Mouse (Mus musculus) midbrain, embryonic 11.5 days (tissue): ENCODE data around the gene Rnf103. TPM values are rescaled to one million over a fixed set of nuclear protein-coding genes. Genes with fewer than 3 reads are reported as not detected.

Source experiments
- ATAC-seq: fragments of 200-750 bp; cut with Nextera tagmentation; 2 replicates; pipeline ENCODE4 v1.8.0; 2017; ENCODE audit warnings: moderate TSS enrichment, moderate library complexity; ENCODE audit not compliant: low FRiP score
- DNase-seq: peaks from one replicate; pipeline ENCODE4 v3.0.0; 2015; ENCODE audit warnings: low spot score; ENCODE audit errors: missing footprints
- H3K27ac ChIP-seq: fragments of 300-500 bp; sonication (generic); 2 replicates; pipeline ENCODE4 v1.5.1; 2014; ENCODE audit warnings: low read depth, low read length
- H3K27me3 ChIP-seq: fragments of 300-500 bp; sonication (generic); 2 replicates; pipeline ENCODE4 v1.6.1; 2014; ENCODE audit warnings: mild to moderate bottlenecking, low read length, moderate library complexity, mixed read lengths; ENCODE audit not compliant: control insufficient read depth, insufficient read depth
- H3K36me3 ChIP-seq: fragments of 300-500 bp; sonication (generic); 2 replicates; pipeline ENCODE4 v1.6.1; 2014; ENCODE audit warnings: mild to moderate bottlenecking, low read length, moderate library complexity, mixed read lengths; ENCODE audit not compliant: control insufficient read depth, insufficient read depth
- H3K4me1 ChIP-seq: fragments of 300-500 bp; sonication (generic); 2 replicates; pipeline ENCODE4 v1.6.1; 2014; ENCODE audit warnings: low read length; ENCODE audit not compliant: control insufficient read depth, insufficient read depth
- H3K4me2 ChIP-seq: fragments of 300-500 bp; sonication (generic); 2 replicates; pipeline ENCODE4 v1.6.1; 2014; ENCODE audit warnings: mild to moderate bottlenecking, moderate library complexity
- H3K4me3 ChIP-seq: fragments of 300-500 bp; sonication (generic); 2 replicates; pipeline ENCODE4 v1.5.1; 2014; ENCODE audit warnings: low read depth, low read length
- H3K9ac ChIP-seq: fragments of 300-500 bp; sonication (generic); 2 replicates; pipeline ENCODE4 v1.6.1; 2014; ENCODE audit warnings: low read length
- H3K9me3 ChIP-seq: fragments of 300-500 bp; sonication (generic); 2 replicates; pipeline ENCODE4 v1.6.1; 2016; ENCODE audit warnings: low read length; ENCODE audit not compliant: control insufficient read depth
- WGBS: fragments of 180-500 bp; shearing (Covaris S2); extraction: QIAGEN DNeasy Blood & Tissue Kit; methylation state at CpG from one replicate; pipeline ENCODE4 v1.1.7; 2014; 5-methylcytosine and 5-hydroxymethylcytosine counted together
- polyA plus RNA-seq: library from polyadenylated mRNA; unstranded; fragments of >200 nt; fragmentation: Nextera tagmentation; extraction: Ambion mirVana; gene quantifications from 2 replicates; pipeline ENCODE4 v1.2.1, GENCODE M21; 2014

Rnf103 gene
- polyA plus RNA-seq, 1 experiment from 2014 or later: 16.4 TPM

DNA sequence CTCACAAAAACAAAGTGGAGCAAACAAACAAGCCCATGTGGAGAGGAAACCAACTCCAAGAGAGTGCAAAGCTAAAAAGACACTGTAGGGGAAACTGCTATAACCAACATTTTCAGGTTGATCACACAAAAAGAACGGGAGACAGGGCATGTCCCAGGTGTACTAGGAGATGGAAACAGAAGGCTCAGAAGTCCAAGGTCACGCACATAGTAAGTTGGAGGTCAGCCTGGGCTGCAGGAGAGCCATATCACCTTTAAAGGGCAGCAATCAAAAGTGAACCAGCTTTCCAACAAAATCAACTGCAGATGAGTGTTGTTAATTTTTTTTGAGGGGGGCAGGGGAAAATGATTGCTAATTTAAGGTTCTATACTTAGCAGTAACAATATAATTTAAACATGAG lies 7.5 kb upstream of the Rnf103 start:
- no peak overlapping the region for H3K4me2 ChIP-seq
- no peak overlapping the region for H3K27ac ChIP-seq
- WGBS: 74% methylated on average over 2 of the region's 2 CpGs
- H3K4me1 ChIP-seq: no peaks in the 10 kb centered on the region
- ATAC-seq (no peak), DNase-seq (peak; percentile 65)
- H3K9me3 ChIP-seq: no peaks in the 10 kb centered on the region
- H3K4me3 ChIP-seq: no peak overlapping the region
- H3K27me3 ChIP-seq: no peaks in the 10 kb centered on the region
- H3K36me3 ChIP-seq: no peaks in the 10 kb centered on the region
- H3K9ac ChIP-seq: no peak overlapping the region

DNA sequence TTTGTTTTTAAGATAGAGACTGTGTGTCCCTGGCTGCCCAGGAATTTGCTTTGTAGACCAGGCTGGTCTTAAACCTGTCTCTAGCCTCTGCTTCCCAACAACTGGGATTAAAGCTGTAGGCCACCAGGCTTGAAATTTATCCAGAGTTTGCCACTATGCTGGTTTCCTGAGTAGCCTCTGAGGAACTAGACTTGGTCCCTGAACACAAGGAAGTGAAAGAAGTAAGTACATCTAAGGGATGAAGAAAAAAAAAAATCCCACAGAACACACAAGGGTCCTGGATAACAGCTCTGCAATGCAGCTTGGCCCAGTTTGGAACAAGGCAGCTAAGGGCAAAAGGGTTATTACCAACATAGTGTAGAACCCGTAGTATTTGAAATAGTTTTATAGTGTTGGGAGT lies 6.8 kb upstream of the Rnf103 start:
- Histone ChIP-seq H3K4me3 (no peak overlapping the region), H3K9me3 (no peaks in the 10 kb centered on the region), H3K4me2 (no peak overlapping the region), H3K27me3 (no peaks in the 10 kb centered on the region), H3K4me1 (no peaks in the 10 kb centered on the region), H3K27ac (no peak overlapping the region), H3K9ac (no peak overlapping the region), H3K36me3 (no peaks in the 10 kb centered on the region)
- DNase-seq (peak; percentile 44), ATAC-seq (no peak)
- 88% methylated on average over 1 of the region's 1 CpGs for WGBS

DNA sequence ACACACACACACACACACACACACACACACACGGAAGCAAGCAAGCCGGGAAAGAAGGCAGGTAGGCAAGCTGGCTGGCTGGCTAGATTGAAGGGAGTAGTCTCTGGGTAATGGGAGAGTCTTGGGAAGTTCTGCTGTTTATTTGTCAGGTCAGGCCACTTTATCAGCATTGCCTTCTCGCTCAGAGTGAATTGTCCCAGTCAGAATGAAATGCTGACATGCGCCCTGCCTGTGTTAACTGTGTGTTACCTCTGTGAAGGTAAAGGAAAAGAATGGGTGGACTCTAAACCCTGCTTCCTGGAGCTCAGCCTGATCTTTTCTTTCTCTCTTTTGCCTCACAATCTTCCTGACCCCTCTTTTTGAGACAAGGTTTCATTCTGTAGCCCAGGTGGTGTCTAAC lies 5.7 kb upstream of the Rnf103 start:
- H3K4me3 ChIP-seq: no peak overlapping the region
- no peaks in the 10 kb centered on the region for H3K27me3 ChIP-seq
- 65% methylated on average over 4 of the region's 4 CpGs for WGBS

DNA sequence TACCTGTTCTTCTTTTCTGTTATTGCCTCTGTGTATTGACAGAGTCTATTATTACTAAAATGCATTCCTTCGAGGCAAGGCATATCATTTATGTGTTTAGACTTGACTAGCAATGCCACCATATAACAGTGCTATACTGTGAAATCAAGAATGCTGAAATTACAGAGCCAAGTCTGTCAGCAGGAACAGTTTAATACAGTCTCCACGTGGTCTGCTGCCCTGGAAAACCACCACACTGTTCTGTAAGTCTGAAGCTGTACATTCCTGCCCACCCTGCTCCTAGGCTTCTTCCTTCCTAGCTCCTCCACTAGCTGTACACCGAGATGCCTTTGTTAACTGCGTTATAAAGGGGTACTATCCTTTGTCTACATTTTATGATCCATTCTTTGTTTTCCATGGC lies 1.6 kb upstream of the Rnf103 start:
- no peaks in the 10 kb centered on the region for H3K36me3 ChIP-seq
- no peak overlapping the region for H3K4me2 ChIP-seq
- WGBS: 72% methylated on average over 4 of the region's 4 CpGs
- H3K9ac ChIP-seq: no peak overlapping the region
- H3K27me3 ChIP-seq: no peaks in the 10 kb centered on the region
- no peak for ATAC-seq
- H3K27ac ChIP-seq: no peak overlapping the region
- peak; percentile 53 for DNase-seq
- no peak overlapping the region for H3K4me3 ChIP-seq
- peaks cover 3% of the 10 kb centered on the region; the same call in 1 of the 2 replicates for H3K4me1 ChIP-seq
- no peaks in the 10 kb centered on the region for H3K9me3 ChIP-seq

More for the DNA sequence above, 5.7 kb upstream of the Rnf103 start:
- no peak overlapping the region for H3K4me2 ChIP-seq
- no peak overlapping the region for H3K9ac ChIP-seq
- H3K27ac ChIP-seq: no peak overlapping the region
- no peaks in the 10 kb centered on the region for H3K9me3 ChIP-seq
- no peaks in the 10 kb centered on the region for H3K36me3 ChIP-seq
- DNase-seq: peak; percentile 79
- no peak for ATAC-seq
- H3K4me1 ChIP-seq: no peaks in the 10 kb centered on the region

DNA sequence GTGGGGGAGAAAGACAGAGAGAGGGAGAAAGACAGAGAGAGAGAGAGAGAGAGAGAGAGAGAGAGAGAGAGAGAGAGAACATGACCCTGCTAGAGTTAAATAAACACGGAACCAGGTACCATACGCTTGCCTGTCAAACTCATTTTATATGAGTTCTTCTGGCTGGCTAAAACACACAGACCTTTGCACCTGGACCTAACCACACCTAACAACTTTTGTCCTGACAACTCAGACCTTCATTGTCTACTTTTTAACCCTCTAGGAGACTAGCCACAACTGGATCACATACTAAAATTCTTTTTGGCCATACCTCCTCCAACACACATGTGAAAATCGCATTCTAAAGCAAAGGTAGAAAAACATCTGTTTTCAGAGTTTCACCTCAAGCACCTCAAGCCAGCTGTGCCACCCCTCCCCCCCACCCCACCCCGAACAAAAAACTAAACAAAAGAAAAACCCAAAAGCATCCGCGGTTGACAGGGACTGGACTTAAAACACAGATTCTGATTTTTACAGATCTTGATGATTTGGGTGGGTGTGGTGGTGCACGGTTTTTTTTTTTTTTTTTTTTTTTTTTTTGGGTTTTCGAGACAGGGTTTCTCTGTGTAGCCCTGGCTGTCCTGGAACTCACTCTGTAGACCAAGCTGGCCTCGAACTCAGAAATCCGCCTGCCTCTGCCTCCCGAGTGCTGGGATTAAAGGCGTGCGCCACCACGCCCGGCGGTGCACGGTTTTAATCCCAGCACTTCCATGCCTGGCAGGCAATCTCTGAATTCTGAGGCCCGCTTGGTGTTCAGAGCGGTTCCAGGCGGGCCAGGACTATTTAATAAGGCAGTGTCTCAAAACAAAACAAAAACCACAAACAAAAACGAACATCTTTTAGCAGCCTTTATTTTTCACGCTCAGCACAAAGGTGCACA lies 679 bp upstream of the Rnf103 start:
- Histone ChIP-seq H3K4me3 (peak overlapping the region; percentile 87), H3K27me3 (no peaks in the 10 kb centered on the region), H3K36me3 (no peaks in the 10 kb centered on the region), H3K4me2 (peak overlapping the region; percentile 67), H3K27ac (peak overlapping the region; percentile 96), H3K9me3 (no peaks in the 10 kb centered on the region), H3K9ac (peak overlapping the region; percentile 98), H3K4me1 (peaks cover 3% of the 10 kb centered on the region; the same call in 1 of the 2 replicates)
- 26% methylated on average over 20 of the region's 22 CpGs for WGBS
- DNase-seq: peak; percentile 76
- ATAC-seq: no peak

DNA sequence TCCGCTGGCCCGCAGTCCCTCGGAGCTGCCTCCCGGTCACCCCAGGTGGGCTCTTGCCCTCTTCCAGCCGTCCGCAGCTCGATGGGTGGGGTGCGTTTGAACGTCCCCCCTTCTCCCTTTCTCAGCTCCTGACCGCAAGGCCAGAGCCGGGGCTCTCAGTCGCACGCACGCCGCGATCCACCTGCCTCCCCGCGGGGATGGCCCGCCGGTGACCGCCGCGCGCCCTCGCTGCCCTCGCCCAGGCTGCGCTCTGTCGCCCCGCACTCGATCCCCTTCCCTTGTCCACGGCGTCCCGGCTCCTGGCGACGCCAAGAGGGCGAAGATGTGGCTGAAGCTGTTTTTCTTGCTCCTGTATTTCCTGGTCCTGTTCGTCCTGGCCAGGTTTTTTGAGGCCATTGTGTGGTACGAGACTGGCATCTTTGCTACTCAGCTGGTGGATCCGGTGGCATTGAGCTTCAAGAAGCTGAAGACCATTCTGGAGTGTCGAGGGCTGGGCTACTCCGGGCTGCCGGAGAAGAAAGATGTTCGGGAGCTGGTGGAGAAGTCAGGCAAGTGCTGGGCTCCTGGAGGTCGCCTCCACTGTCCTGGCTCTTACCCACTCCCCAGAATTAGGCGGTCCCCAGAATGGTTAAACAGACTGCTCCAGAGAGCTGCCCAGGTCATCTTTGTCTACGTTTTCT lies 787 bp downstream of the Rnf103 start:
- Histone ChIP-seq H3K4me2 (peak overlapping the region; percentile 67), H3K27me3 (no peaks in the 10 kb centered on the region), H3K4me3 (peak overlapping the region; percentile 87), H3K9ac (peak overlapping the region; percentile 98), H3K4me1 (peaks cover 3% of the 10 kb centered on the region; the same call in 1 of the 2 replicates), H3K9me3 (no peaks in the 10 kb centered on the region), H3K27ac (peak overlapping the region; percentile 96), H3K36me3 (no peaks in the 10 kb centered on the region)
- DNase-seq (peak; percentile 98), ATAC-seq (peak; percentile 61)
- under 1% methylated on average over 45 of the region's 46 CpGs for WGBS

DNA sequence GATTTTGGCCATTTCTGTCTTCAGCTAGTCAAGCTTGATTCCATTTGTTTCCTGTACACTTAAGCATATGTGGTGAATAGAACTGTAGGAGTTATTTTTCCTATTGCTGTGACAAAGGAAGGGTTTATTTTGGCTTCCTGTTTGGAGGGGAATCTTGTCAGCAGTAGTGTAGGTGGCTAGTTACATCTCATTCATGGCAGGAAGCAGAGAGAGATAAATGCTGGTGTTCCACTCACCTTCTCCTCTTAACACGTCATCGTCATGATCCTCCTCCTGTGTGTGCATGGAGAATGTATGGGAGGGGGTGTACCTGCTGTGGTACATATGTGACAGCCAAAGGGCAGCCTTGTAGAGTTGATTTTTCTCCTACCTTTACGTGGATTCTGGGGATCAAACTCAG lies 6.9 kb downstream of the Rnf103 start:
- Histone ChIP-seq H3K36me3 (no peaks in the 10 kb centered on the region), H3K4me1 (peaks cover 2% of the 10 kb centered on the region; the same call in 1 of the 2 replicates), H3K4me2 (no peak overlapping the region), H3K4me3 (no peak overlapping the region), H3K9me3 (no peaks in the 10 kb centered on the region), H3K27ac (no peak overlapping the region), H3K9ac (no peak overlapping the region), H3K27me3 (no peaks in the 10 kb centered on the region)
- ATAC-seq: no peak
- DNase-seq: no peak
- whole genome bisulfite sequencing: 90% methylated on average over 3 of the region's 3 CpGs

DNA sequence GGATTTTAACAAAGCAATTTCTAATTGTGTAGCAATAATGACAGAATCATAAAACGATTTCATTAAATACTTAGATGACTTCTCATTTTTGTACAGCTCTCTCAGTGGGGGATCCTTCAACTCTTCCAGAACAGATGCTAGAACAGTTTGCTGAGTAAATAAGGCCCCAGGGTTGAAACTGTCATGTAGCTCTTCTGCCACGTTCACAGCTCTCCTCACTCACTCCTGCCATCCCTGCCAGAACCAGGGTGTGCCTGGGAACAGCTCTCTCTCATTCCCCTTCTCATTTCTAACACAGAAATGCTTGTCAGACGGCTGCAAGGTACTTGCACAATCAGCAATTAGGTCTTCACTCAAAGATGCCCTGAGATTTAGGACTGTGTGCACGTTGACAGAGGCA lies 9.3 kb downstream of the Rnf103 start:
- Histone ChIP-seq H3K9ac (no peak overlapping the region), H3K27ac (no peak overlapping the region), H3K4me2 (no peak overlapping the region), H3K4me3 (no peak overlapping the region), H3K36me3 (no peaks in the 10 kb centered on the region), H3K9me3 (no peaks in the 10 kb centered on the region), H3K4me1 (no peaks in the 10 kb centered on the region), H3K27me3 (no peaks in the 10 kb centered on the region)
- ATAC-seq (no peak), DNase-seq (no peak)
- 75% methylated on average over 4 of the region's 4 CpGs for WGBS

DNA sequence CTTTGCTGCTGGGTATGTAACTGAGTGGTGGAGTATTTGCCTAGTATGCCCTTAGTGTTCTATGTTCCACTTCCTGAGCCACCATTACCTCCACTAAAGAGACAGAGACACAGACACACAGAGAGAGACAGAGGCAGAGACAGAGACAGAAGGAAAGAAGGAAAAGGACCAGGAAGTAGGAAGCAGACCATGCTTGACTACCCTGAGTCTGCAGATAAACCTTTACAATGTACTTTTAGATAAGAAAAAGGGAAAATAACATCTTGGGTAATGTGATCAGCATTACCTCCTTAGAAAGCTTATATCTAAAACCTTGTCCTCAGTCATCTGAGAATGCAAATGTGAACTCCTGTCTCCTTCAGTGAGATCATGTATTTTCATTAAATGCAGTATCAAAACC lies 10.0 kb downstream of the Rnf103 start:
- Histone ChIP-seq H3K36me3 (no peaks in the 10 kb centered on the region), H3K9me3 (no peaks in the 10 kb centered on the region), H3K9ac (no peak overlapping the region), H3K4me3 (no peak overlapping the region), H3K4me2 (no peak overlapping the region), H3K27me3 (no peaks in the 10 kb centered on the region), H3K4me1 (no peaks in the 10 kb centered on the region), H3K27ac (no peak overlapping the region)
- DNase-seq (no peak), ATAC-seq (no peak)
